Mouse (Mus musculus): Measurements from ENCODE around the gene Adrb1. TPM values are rescaled to one million over a fixed set of nuclear protein-coding genes. Genes with fewer than 3 reads are reported as not detected.

The Adrb1 gene
- polyA plus RNA-seq, 1 experiment = 0.50 TPM

DNA sequence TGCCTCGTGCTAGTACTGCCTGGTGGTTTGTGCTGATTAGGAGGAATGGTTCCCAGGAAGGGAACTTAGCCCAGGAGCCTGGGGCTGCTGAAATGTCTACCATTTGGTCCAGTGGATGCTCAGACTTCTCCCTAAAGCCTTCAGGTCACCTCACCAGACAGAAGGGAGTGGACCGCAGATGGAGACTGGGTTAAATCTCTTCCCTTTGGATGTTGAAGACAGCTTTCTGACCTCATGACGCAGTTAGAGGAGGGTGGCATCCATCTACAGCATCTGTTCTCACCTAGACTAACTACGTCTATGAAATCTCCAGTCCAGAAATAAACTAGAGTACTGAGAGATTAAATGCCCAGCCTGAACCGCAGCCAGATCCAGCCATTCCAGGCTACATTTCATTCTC, 39.1 kb downstream of the Adrb1 start:
- no peak overlapping the region for H3K27ac ChIP-seq (ENCODE audit: control insufficient read depth, insufficient read depth, low read depth, low read length, poor library complexity)
- no peak overlapping the region for H3K4me3 ChIP-seq (replicated peaks; ENCODE audit: control insufficient read depth, low read depth, low read length)
- no peaks in the 10 kb centered on the region; the same call in 1 of the 2 replicates for H3K4me1 ChIP-seq (ENCODE audit: control insufficient read depth, insufficient read depth, low read length)
- no peak for TF ChIP-seq CTCF (IDR thresholded peaks at IDR 0.05; ENCODE audit: control insufficient read depth, insufficient read depth, low read length)
- 78% methylated on average over 5 of the region's 5 CpGs for WGBS

DNA sequence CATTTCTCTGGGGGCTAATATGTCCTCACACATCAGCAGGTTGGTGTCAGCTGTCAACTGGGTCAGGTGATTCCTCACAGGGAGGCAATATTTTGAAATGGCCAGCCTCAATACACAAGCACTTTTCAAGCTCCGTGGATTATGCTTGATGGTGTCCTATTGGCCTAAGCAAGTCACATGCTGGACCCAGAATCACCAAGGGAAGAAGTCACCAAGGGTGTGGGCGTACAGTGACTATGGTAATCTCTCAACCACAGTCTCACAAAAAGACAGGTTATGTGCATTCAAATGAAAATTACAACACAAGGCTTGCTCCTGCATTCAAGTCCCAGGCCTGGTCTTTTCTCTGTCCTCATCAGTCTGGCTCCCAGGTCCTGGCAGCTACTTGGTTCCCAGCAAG, 39.7 kb downstream of the Adrb1 start:
- no peak for TF ChIP-seq CTCF (IDR thresholded peaks at IDR 0.05; ENCODE audit: control insufficient read depth, insufficient read depth, low read length)
- no peak for TF ChIP-seq POLR2A (IDR thresholded peaks at IDR 0.05; ENCODE audit: borderline replicate concordance, control insufficient read depth, low read depth, low read length)
- WGBS = 71% methylated on average over 2 of the region's 2 CpGs
- no peak overlapping the region for H3K27ac ChIP-seq (ENCODE audit: control insufficient read depth, insufficient read depth, low read depth, low read length, poor library complexity)
- H3K4me3 ChIP-seq (replicated peaks; ENCODE audit: control insufficient read depth, low read depth, low read length) = no peak overlapping the region
- H3K4me1 ChIP-seq (ENCODE audit: control insufficient read depth, insufficient read depth, low read length) = no peaks in the 10 kb centered on the region; the same call in 1 of the 2 replicates

DNA sequence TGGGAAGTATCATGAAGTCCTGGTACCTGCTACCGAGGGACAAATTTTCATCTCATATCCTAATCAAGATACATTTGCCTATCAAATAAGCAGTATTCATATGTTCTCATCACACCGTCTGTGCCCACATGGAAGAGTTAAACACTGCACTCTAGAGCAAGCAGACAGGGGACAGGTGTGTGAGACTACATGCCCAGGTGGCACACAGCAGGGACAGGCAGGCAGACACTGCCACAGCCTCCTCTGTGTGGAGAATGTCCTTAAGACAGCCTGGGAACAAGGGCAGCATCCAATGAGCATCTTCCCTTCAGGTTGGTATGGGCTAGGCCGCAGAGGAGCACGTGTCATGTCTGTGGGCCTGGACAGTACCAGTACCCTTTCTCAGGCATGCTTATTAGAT, 40.7 kb downstream of the Adrb1 start:
- no peaks in the 10 kb centered on the region for H3K4me1 ChIP-seq (ENCODE audit: control insufficient read depth, insufficient read depth, low read length)
- no peak overlapping the region for H3K4me3 ChIP-seq (replicated peaks; ENCODE audit: control insufficient read depth, low read depth, low read length)
- no peak for TF ChIP-seq CTCF (IDR thresholded peaks at IDR 0.05; ENCODE audit: control insufficient read depth, insufficient read depth, low read length)
- TF ChIP-seq POLR2A (IDR thresholded peaks at IDR 0.05; ENCODE audit: borderline replicate concordance, control insufficient read depth, low read depth, low read length) = no peak
- no peak overlapping the region for H3K27ac ChIP-seq (ENCODE audit: control insufficient read depth, insufficient read depth, low read depth, low read length, poor library complexity)
- 89% methylated on average over 4 of the region's 4 CpGs for WGBS

- TF ChIP-seq CTCF (IDR thresholded peaks at IDR 0.05; ENCODE audit: control insufficient read depth, insufficient read depth, low read length) = no peak
- no peak for TF ChIP-seq POLR2A (IDR thresholded peaks at IDR 0.05; ENCODE audit: borderline replicate concordance, control insufficient read depth, low read depth, low read length)
- WGBS = 79% methylated on average over 9 of the region's 9 CpGs
- H3K27ac ChIP-seq (ENCODE audit: control insufficient read depth, insufficient read depth, low read depth, low read length, poor library complexity) = no peak overlapping the region
- no peak overlapping the region for H3K4me3 ChIP-seq (replicated peaks; ENCODE audit: control insufficient read depth, low read depth, low read length)
- H3K4me1 ChIP-seq (ENCODE audit: control insufficient read depth, insufficient read depth, low read length) = peaks cover 11% of the 10 kb centered on the region
Observed at GRCm38 (mm10) chr19:56769024-56769423, 47.0 kb downstream of the Adrb1 start.

GRCm38 (mm10) chr19:56772158-56772557, 50.2 kb downstream of the Adrb1 start:
- peaks cover 11% of the 10 kb centered on the region for H3K4me1 ChIP-seq (ENCODE audit: control insufficient read depth, insufficient read depth, low read length)
- TF ChIP-seq CTCF (IDR thresholded peaks at IDR 0.05; ENCODE audit: control insufficient read depth, insufficient read depth, low read length) (no peak), POLR2A (IDR thresholded peaks at IDR 0.05; ENCODE audit: borderline replicate concordance, control insufficient read depth, low read depth, low read length) (no peak)
- H3K4me3 ChIP-seq (replicated peaks; ENCODE audit: control insufficient read depth, low read depth, low read length) = no peak overlapping the region
- no peak overlapping the region for H3K27ac ChIP-seq (ENCODE audit: control insufficient read depth, insufficient read depth, low read depth, low read length, poor library complexity)
- WGBS = 36% methylated on average over 7 of the region's 7 CpGs

GRCm38 (mm10) chr19:56773393-56773971, 51.5 kb downstream of the Adrb1 start:
- 51% methylated on average over 10 of the region's 10 CpGs for WGBS
- H3K27ac ChIP-seq (ENCODE audit: control insufficient read depth, insufficient read depth, low read depth, low read length, poor library complexity) = no peak overlapping the region
- no peak overlapping the region for H3K4me3 ChIP-seq (replicated peaks; ENCODE audit: control insufficient read depth, low read depth, low read length)
- H3K4me1 ChIP-seq (ENCODE audit: control insufficient read depth, insufficient read depth, low read length) = peaks cover 11% of the 10 kb centered on the region
- TF ChIP-seq CTCF (IDR thresholded peaks at IDR 0.05; ENCODE audit: control insufficient read depth, insufficient read depth, low read length) (no peak), POLR2A (IDR thresholded peaks at IDR 0.05; ENCODE audit: borderline replicate concordance, control insufficient read depth, low read depth, low read length) (no peak)

DNA sequence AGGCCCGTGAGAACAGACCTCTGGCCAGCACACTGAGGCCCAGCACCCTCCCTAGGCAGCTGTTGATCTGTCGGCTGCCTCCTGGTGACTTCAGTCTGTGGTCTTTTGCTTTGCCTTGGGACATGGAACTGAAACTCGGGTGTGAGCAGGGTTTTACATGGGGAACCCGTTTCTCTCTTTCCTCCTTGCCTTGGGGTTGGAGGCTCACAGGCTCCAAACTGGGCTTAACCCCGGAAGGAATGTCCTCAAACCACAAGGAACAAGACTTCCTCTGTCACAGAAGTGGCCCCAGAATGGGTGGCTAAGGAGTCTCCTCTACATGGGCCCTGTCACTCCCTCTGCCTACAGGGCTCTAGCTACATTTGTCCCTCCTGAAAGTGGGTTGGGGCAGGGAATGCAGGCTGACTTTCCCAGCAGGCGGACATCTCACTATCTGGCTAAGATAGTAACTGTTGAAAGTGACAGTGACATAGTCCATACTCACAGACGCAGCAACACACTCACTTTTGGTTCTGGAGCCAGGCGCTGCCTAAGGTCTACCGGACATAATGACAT, 52.5 kb downstream of the Adrb1 start:
- H3K27ac ChIP-seq (ENCODE audit: control insufficient read depth, insufficient read depth, low read depth, low read length, poor library complexity) = peak overlapping the region; percentile 58
- H3K4me3 ChIP-seq (replicated peaks; ENCODE audit: control insufficient read depth, low read depth, low read length) = no peak overlapping the region
- TF ChIP-seq CTCF (IDR thresholded peaks at IDR 0.05; ENCODE audit: control insufficient read depth, insufficient read depth, low read length) (no peak), POLR2A (IDR thresholded peaks at IDR 0.05; ENCODE audit: borderline replicate concordance, control insufficient read depth, low read depth, low read length) (no peak)
- peaks cover 11% of the 10 kb centered on the region for H3K4me1 ChIP-seq (ENCODE audit: control insufficient read depth, insufficient read depth, low read length)
- WGBS = 41% methylated on average over 9 of the region's 9 CpGs

- no peak overlapping the region for H3K4me3 ChIP-seq (replicated peaks; ENCODE audit: control insufficient read depth, low read depth, low read length)
- H3K4me1 ChIP-seq (ENCODE audit: control insufficient read depth, insufficient read depth, low read length) = peaks cover 11% of the 10 kb centered on the region
- H3K27ac ChIP-seq (ENCODE audit: control insufficient read depth, insufficient read depth, low read depth, low read length, poor library complexity) = no peak overlapping the region
Observed at GRCm38 (mm10) chr19:56774971-56775892, 53.2 kb downstream of the Adrb1 start.

More at GRCm38 (mm10) chr19:56774971-56775892, 53.2 kb downstream of the Adrb1 start:
- TF ChIP-seq POLR2A (IDR thresholded peaks at IDR 0.05; ENCODE audit: borderline replicate concordance, control insufficient read depth, low read depth, low read length) = no peak
- TF ChIP-seq CTCF (IDR thresholded peaks at IDR 0.05; ENCODE audit: control insufficient read depth, insufficient read depth, low read length) = no peak
- 46% methylated on average over 24 of the region's 24 CpGs for WGBS

Data from bone marrow, adult 2 months (tissue).